Mouse (Mus musculus): ENCODE data around the gene Zfp69.

Zfp69 gene

DNA sequence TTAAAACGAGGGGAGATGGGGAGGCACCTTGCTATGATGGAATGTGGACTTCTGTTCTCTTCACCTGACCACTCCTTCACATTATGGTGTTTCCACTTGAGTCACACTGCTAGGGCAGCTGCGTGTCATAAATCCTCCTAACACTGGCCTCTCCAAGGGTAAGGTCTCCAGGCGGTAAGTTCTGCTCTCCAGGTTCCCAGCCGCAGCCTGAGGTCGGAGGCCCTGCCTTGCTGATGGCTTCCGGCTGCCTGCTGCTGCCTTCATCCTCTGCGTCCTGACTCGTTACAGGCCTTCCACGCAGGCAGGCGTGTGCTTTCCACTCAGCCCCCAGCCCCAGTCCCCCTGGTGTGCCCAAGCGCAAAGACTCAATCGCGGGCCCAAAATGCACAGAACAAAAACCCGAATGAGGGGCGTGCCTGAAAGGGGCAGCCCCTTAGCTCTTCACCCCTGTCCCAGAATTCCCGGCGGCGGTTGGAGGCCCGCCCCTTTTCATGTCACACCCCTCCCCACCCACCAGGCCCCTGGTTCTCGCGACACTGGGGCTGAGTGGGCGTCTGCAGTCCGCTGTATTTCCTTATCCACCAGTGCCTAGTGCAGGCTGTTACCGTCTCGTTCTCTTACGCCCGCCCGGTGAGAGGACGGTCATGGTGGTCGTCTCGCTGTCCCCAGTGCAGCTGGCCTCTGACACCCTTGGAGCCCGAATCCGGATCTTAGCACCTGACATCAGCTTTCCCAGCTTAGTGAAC, 26.8 kb downstream of the Zfp69 start, which contains the start of gene Exo5:
TSS of gene Exo5 (minus strand) at position 464 of the 746 bp plus-strand sequence.
- peak; percentile 94 to 97 for DNase-seq

- DNase-seq = no peak
These were observed 30.0 kb downstream of the Zfp69 start for GRCm38 (mm10) chr4:120921461-120921860.

DNA sequence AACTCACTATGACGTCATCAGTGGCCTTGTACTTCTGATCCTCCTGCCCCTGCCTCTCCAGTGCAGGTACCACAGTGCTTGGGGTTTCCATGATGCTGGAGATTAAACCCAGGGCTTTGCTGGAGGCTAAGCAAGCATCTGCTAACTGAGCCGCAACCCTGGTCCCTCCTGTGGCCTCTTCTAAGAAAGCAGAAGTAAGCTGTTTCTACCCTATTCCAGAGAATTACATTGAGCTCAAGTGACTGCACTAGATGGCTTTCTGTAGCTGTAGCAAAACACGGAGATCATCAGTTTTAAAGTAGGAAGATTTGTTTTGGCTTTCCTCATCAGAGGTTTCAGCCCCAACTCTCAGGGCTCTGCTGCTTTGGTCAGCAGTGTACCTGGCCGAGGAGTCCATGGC, 37.0 kb downstream of the Zfp69 start:
- no peak for DNase-seq

DNA sequence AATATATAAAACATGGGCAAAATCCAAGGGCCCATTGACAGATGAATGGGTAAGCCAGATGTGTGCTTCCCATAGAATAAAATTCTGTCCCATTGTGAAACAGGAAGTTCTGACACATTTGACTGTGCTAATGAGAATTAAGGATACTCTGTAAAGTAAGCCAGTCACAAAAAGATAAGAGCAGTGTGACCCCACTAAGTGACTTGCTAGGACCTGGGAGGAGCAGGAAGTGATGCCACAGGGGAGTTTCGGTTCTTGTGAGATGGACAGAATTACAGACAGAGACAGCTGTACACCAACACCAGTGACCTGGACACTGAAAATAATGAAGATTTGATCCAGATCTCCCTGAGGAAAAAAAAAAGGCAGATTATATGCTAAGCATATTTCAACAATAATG, 37.6 kb downstream of the Zfp69 start:
- DNase-seq = no peak

- no peak for DNase-seq
These were observed 38.1 kb downstream of the Zfp69 start for GRCm38 (mm10) chr4:120913443-120913842.

- no peak for DNase-seq
These were observed 38.6 kb downstream of the Zfp69 start for GRCm38 (mm10) chr4:120912866-120913265.

GRCm38 (mm10) chr4:120911086-120911485, 40.4 kb downstream of the Zfp69 start:
- DNase-seq = no peak

DNA sequence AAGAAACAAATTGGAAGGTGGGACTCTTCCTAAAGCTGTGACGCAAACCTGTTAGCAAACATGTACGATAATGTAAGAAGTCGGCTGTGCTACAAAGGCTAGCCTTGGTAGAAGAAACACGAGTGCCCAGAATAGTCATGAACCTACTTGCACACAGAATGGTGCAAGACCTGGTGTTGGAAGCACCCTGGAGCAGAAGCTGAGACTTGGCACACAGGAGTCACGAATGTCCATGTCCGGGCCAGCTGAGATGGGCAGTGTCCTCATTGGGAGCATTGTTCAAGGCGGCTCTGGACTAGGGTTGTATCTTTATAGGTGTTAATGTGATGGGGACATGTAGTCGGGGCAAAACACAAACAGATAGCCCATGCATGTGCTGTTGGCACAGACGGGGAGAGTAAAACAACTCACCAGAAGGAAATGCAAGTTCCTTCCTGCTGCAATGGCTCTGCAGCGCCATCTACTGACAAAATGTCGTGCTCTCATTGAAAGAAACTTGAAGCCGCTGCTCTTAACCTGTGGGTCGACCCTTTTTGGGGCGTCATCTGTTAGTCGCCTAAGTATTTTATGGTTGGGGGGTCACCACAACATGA, 41.8 kb downstream of the Zfp69 start:
- peak; percentile 76 to 77 for DNase-seq

DNA sequence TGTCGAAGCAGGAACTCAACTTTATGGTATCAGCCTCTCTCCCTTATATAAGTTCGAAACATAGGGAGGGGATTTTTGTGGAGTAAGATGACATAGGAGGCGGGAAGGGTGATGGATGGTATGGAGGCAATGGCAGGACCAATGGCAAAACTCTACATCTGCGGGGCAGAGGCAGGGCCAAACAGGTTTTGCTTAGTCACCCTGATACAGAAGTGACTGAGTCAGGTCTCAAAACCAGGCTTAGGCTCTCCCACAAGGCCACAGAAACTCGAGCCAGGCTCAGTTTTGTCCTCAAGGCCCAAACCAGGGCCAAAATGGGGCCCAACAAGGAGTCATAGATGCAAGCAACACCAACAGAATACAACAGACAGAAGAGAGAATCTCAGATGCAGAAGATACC, 45.9 kb downstream of the Zfp69 start:
- DNase-seq = no peak

DNA sequence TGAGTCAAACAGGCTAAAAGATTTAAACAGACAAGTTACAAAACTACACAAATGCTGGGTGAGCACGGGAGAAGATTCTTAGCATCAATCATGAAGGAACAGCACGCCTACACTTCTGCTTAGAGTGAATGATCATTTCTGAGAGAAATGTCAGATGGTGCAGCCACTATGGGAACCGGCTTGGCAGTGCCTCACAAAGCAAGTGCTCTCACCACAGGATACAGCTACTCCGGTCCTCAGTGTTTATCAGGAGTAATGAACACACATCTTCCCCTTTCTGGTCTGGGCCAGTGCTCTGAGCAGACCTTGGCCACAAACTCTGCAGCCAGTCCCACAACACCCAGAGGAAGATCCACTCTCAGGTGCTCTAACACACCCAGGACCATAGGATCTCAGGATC, 47.0 kb downstream of the Zfp69 start:
- DNase-seq = no peak

- no peak for DNase-seq
These were observed 55.5 kb downstream of the Zfp69 start for GRCm38 (mm10) chr4:120895810-120896584.

DNA sequence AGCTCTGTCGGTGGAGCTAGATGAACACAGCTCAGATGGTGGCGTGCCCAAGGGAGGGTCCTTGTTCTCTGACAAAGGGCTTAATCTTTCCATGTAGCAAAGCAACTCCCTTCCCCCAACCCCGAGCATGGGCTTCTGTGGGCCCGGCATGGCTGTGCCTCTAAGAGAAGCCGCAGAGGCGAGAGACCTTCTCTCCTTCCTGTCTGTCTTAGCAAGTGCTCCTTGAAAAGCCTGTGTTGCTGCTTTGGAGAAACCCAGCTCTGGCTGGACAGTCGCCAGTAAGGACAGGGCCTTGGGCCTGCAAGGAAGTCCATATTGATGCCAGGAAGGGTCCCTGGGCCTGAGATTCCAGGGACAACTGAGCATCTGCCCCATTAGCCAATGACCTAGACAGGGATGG, 56.3 kb downstream of the Zfp69 start:
- no peak for DNase-seq

DNA sequence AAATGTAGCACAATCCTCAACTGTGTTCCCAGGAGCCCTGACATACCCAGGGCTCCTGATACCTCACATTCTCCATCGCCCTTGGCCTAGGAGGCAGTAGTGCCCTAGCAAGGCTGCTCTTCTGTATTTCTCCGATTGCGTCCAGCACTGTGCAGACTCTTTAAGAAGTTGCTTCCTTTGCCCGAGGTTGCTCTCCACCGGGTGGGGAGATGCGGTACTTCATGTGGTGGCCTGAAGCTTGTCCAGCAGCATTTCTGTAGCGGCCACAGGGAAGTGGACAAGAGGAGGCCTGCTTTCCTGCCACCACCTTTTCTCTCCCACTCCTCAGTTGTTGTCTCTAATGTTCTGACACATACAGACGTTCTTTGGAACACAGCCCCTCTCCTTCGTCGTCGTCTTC, 56.9 kb downstream of the Zfp69 start:
- DNase-seq = peak in 1 of 2 experiments; percentile 34

DNA sequence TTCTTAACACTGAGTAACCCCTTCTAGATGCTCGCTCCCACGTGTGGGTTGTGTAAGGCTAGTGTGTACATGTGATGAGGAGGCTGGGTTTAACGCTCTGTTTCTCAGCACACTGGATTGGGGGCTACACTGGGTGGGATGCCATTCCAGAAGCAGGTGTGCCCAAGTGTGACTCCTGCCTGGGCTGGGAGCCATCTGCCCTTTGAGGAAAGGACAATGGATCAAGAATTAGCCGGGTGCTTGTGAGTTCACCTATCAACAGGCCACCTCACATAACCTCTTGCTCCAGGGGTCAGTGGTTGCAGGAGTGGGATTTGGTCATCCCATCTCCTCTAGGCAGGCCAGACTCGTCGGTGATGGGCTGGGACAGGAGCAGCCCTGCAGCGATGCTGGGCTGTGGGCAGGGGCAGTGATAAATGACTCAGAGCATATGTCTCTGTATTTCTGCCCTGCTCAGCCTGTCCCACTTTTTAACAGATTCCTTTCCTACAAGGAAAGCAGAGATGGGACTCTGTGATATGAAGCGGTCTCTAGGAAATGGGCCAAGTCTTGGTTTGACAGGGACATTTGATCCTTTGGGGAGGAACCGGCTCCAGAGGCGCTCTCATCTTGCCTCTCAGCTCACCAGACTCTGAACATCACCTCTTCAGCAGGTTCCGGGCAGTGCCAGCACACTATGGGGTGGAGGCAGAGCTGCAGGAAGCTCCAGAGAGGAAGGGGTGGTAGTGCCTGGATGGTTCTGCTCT, 57.7 kb downstream of the Zfp69 start:
- DNase-seq = no peak

GRCm38 (mm10) chr4:120892516-120892915, 59.0 kb downstream of the Zfp69 start:
- no peak for DNase-seq

- no peak for DNase-seq
These were observed 59.5 kb downstream of the Zfp69 start for GRCm38 (mm10) chr4:120891960-120892359.

DNA sequence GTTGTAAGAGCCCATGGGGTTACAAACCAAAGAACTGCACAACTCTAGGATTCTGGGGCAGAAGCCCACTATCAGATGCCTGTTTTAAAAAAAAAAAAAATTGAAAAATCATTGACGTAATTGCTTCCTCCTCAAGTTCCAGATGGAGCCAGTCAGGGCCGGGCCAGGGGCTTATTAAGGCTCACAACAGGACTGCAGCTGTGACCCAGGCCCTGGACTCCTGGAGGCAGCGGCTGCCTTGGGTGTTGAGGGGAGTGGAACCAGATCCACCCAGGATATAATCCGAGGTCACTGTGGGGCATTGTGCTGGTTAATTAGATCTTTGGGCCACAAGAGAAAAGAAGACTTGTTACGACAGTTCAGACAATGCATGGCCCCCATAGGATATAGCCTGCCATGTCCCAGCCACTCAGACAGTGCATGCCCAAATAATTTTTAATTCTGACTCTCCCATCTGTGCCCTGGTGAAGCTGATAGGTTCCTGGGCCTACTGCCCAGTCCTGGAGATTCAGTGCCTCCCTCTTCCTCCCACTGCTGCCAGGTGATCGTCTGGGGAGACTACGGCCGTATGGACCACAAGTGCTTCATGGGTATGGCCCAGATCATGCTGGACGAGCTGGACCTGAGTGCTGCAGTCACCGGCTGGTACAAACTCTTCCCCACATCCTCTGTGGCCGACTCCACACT, 60.6 kb downstream of the Zfp69 start:
- DNase-seq = no peak

DNA sequence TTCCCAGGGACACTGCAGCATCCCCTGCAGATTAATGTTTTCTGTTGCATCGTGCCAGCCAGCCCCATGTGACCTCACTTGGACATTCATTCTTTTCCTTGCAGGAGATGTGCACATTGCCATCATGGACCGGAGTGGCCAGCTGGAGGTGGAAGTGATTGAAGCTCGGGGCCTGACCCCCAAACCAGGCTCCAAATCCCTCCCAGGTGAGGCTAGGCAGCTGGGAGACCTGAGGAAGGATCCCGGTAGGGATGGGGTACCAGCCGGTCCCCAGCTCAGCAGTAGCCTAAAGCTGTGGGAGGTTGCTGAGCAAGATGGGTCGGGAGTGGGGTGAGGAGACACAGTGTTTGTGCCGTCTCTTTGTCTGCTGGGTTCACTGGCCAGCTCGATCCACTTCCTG, 62.6 kb downstream of the Zfp69 start:
- DNase-seq = no peak

GRCm38 (mm10) chr4:120887381-120888112, 64.0 kb downstream of the Zfp69 start:
- peak; percentile 60 to 68 for DNase-seq

DNA sequence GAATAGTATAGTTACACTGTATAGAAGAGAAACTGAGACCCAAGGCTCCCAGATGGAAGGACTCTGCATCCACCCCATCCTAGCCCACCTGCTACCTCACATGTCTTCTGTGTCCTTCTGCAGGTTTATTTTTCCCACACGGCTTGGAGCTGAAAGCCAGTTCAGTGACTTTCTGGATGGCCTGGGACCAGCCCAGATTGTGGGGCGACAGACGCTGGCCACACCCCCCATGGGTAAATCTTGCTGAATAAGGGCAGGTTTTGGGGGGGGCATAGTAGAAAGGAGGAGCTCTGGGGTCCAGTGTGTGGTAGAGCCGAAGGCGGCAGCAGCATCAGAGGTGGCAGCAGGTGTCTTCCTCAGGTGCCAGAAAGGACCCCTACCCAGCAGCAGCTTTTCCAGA, 64.7 kb downstream of the Zfp69 start:
- DNase-seq = no peak

GRCm38 (mm10) chr4:120886131-120886530, 65.4 kb downstream of the Zfp69 start:
- no peak for DNase-seq

Data from kidney, postnatal 4 days (tissue).